Mouse (Mus musculus) neural tube, embryonic 11.5 days (tissue): Measurements from ENCODE around the gene Snrpg. TPM values are rescaled to one million over a fixed set of nuclear protein-coding genes. Genes with fewer than 3 reads are reported as not detected.
"Not testable (repeated sequence)": the region's sequence is repeated elsewhere in the genome, so short reads cannot be mapped to it uniquely, and the experiment has no call there.

Experiments used
- ATAC-seq: fragments of 200-750 bp; cut with Nextera tagmentation; 2 replicates; pipeline ENCODE4 v1.8.0; 2017; ENCODE audit warnings: moderate number of reproducible peaks, mild to moderate bottlenecking, moderate TSS enrichment, moderate library complexity; ENCODE audit not compliant: insufficient read depth, low FRiP score, low TSS enrichment
- DNase-seq: peaks from one replicate; pipeline ENCODE4 v3.0.0-alpha.2; 2015; ENCODE audit warnings: low spot score
- H3K27ac ChIP-seq: fragments of 300-500 bp; sonication (generic); 2 replicates; pipeline ENCODE4 v1.5.1; 2014; ENCODE audit warnings: low read depth, mild to moderate bottlenecking, low read length
- H3K27me3 ChIP-seq: fragments of 300-500 bp; sonication (generic); 2 replicates; pipeline ENCODE4 v1.6.1; 2014; ENCODE audit warnings: mild to moderate bottlenecking, low read length, mixed read lengths; ENCODE audit not compliant: control insufficient read depth, insufficient read depth
- H3K36me3 ChIP-seq: fragments of 300-500 bp; sonication (generic); 2 replicates; pipeline ENCODE4 v1.6.1; 2014; ENCODE audit warnings: mild to moderate bottlenecking, low read length, moderate library complexity, mixed read lengths; ENCODE audit not compliant: control insufficient read depth, insufficient read depth
- H3K4me1 ChIP-seq: fragments of 300-500 bp; sonication (generic); 2 replicates; pipeline ENCODE4 v1.6.1; 2014; ENCODE audit warnings: low read length, mixed read lengths; ENCODE audit not compliant: control insufficient read depth, insufficient read depth
- H3K4me2 ChIP-seq: fragments of 300-500 bp; sonication (generic); 2 replicates; pipeline ENCODE4 v1.6.1; 2014; ENCODE audit warnings: low read depth, mild to moderate bottlenecking, moderate library complexity
- H3K4me3 ChIP-seq: fragments of 300-500 bp; sonication (generic); 2 replicates; pipeline ENCODE4 v1.5.1; 2014; ENCODE audit warnings: low read depth, low read length
- H3K9ac ChIP-seq: fragments of 300-500 bp; sonication (generic); 2 replicates; pipeline ENCODE4 v1.6.1; 2014; ENCODE audit warnings: mild to moderate bottlenecking, low read length
- H3K9me3 ChIP-seq: fragments of 300-500 bp; sonication (generic); 2 replicates; pipeline ENCODE4 v1.6.1; 2016; ENCODE audit warnings: low read length; ENCODE audit not compliant: control insufficient read depth
- WGBS: fragments of 180-500 bp; shearing (Covaris S2); extraction: QIAGEN DNeasy Blood & Tissue Kit; methylation state at CpG from one replicate; pipeline ENCODE4 v1.1.7; 2014; 5-methylcytosine and 5-hydroxymethylcytosine counted together
- polyA plus RNA-seq: library from polyadenylated mRNA; unstranded; fragments of >200 nt; fragmentation: Nextera tagmentation; extraction: Ambion mirVana; gene quantifications from 2 replicates; pipeline ENCODE4 v1.2.1, GENCODE M21; 2014

Gene Snrpg
- polyA plus RNA-seq, 1 experiment from 2014 or later, result 658 TPM

GRCm38 (mm10) chr6:86335860-86336259 lies 35.2 kb upstream of the Snrpg start:
- Histone ChIP-seq H3K27ac (no peak overlapping the region), H3K36me3 (no peaks in the 10 kb centered on the region), H3K27me3 (no peaks in the 10 kb centered on the region), H3K9ac (no peak overlapping the region), H3K4me3 (no peak overlapping the region), H3K4me2 (no peak overlapping the region), H3K4me1 (no peaks in the 10 kb centered on the region), H3K9me3 (no peaks in the 10 kb centered on the region)
- ATAC-seq (no peak), DNase-seq (no peak)
- WGBS, result 71% methylated on average over 5 of the region's 5 CpGs

GRCm38 (mm10) chr6:86336340-86336739 lies 34.8 kb upstream of the Snrpg start:
- ATAC-seq, H3K27ac ChIP-seq, H3K27me3 ChIP-seq, H3K4me3 ChIP-seq, DNase-seq, H3K9ac ChIP-seq, H3K36me3 ChIP-seq, H3K4me2 ChIP-seq, H3K4me1 ChIP-seq, H3K9me3 ChIP-seq: not testable (repeated sequence)
- WGBS, result 90% methylated on average over 4 of the region's 4 CpGs

GRCm38 (mm10) chr6:86343656-86344055 lies 27.4 kb upstream of the Snrpg start:
- peak overlapping the region; percentile 24; the same call in 1 of the 2 replicates for H3K4me2 ChIP-seq
- WGBS, result 18% methylated on average over 7 of the region's 7 CpGs
- no peaks in the 10 kb centered on the region for H3K4me1 ChIP-seq
- H3K4me3 ChIP-seq, result no peak overlapping the region
- H3K9ac ChIP-seq, result no peak overlapping the region
- no peak overlapping the region for H3K27ac ChIP-seq
- H3K27me3 ChIP-seq, result no peaks in the 10 kb centered on the region
- no peaks in the 10 kb centered on the region for H3K9me3 ChIP-seq
- ATAC-seq (no peak), DNase-seq (peak; percentile 46)
- H3K36me3 ChIP-seq, result no peaks in the 10 kb centered on the region

GRCm38 (mm10) chr6:86346063-86346462 lies 25.0 kb upstream of the Snrpg start:
- no peak overlapping the region for H3K4me2 ChIP-seq
- H3K36me3 ChIP-seq, result no peaks in the 10 kb centered on the region
- no peak overlapping the region for H3K4me3 ChIP-seq
- no peak overlapping the region for H3K27ac ChIP-seq
- no peaks in the 10 kb centered on the region for H3K9me3 ChIP-seq
- ATAC-seq, result no peak
- H3K27me3 ChIP-seq, result no peaks in the 10 kb centered on the region
- no peak overlapping the region for H3K9ac ChIP-seq
- DNase-seq, result no peak
- H3K4me1 ChIP-seq, result no peaks in the 10 kb centered on the region
- 75% methylated on average over 2 of the region's 2 CpGs for WGBS

GRCm38 (mm10) chr6:86349257-86349656 lies 21.8 kb upstream of the Snrpg start:
- 69% methylated on average over 7 of the region's 7 CpGs for WGBS
- no peak for DNase-seq

GRCm38 (mm10) chr6:86354948-86355347 lies 16.2 kb upstream of the Snrpg start:
- 57% methylated on average over 3 of the region's 3 CpGs for WGBS

More at GRCm38 (mm10) chr6:86349257-86349656, 21.8 kb upstream of the Snrpg start:
- Histone ChIP-seq H3K36me3 (no peaks in the 10 kb centered on the region), H3K9ac (no peak overlapping the region), H3K4me1 (no peaks in the 10 kb centered on the region), H3K9me3 (no peaks in the 10 kb centered on the region), H3K4me3 (no peak overlapping the region), H3K4me2 (no peak overlapping the region), H3K27me3 (no peaks in the 10 kb centered on the region), H3K27ac (no peak overlapping the region)
- no peak for ATAC-seq

GRCm38 (mm10) chr6:86356956-86357355 lies 14.1 kb upstream of the Snrpg start:
- no peak overlapping the region for H3K27ac ChIP-seq
- no peak overlapping the region for H3K4me3 ChIP-seq
- no peaks in the 10 kb centered on the region for H3K36me3 ChIP-seq

More at GRCm38 (mm10) chr6:86354948-86355347, 16.2 kb upstream of the Snrpg start:
- DNase-seq (no peak), ATAC-seq (no peak)
- H3K9ac ChIP-seq, result no peak overlapping the region
- H3K4me2 ChIP-seq, result no peak overlapping the region
- no peaks in the 10 kb centered on the region for H3K9me3 ChIP-seq
- H3K4me3 ChIP-seq, result no peak overlapping the region
- H3K36me3 ChIP-seq, result no peaks in the 10 kb centered on the region
- no peak overlapping the region for H3K27ac ChIP-seq
- no peaks in the 10 kb centered on the region for H3K4me1 ChIP-seq
- H3K27me3 ChIP-seq, result no peaks in the 10 kb centered on the region

GRCm38 (mm10) chr6:86360691-86361090 lies 10.4 kb upstream of the Snrpg start:
- H3K27me3 ChIP-seq, result no peaks in the 10 kb centered on the region
- no peaks in the 10 kb centered on the region for H3K9me3 ChIP-seq
- H3K4me3 ChIP-seq, result no peak overlapping the region
- ATAC-seq, result no peak
- no peak overlapping the region for H3K27ac ChIP-seq
- DNase-seq, result no peak
- no peak overlapping the region for H3K4me2 ChIP-seq
- no peak overlapping the region for H3K9ac ChIP-seq
- 63% methylated on average over 7 of the region's 7 CpGs for WGBS
- H3K4me1 ChIP-seq, result no peaks in the 10 kb centered on the region
- no peaks in the 10 kb centered on the region for H3K36me3 ChIP-seq

More at GRCm38 (mm10) chr6:86356956-86357355, 14.1 kb upstream of the Snrpg start:
- 85% methylated on average over 9 of the region's 9 CpGs for WGBS
- Histone ChIP-seq H3K27me3 (no peaks in the 10 kb centered on the region), H3K4me1 (no peaks in the 10 kb centered on the region), H3K4me2 (no peak overlapping the region), H3K9me3 (no peaks in the 10 kb centered on the region), H3K9ac (no peak overlapping the region)
- DNase-seq (no peak), ATAC-seq (no peak)

GRCm38 (mm10) chr6:86361373-86361772 lies 9.7 kb upstream of the Snrpg start:
- H3K9ac ChIP-seq, result no peak overlapping the region
- H3K4me3 ChIP-seq, result no peak overlapping the region
- no peaks in the 10 kb centered on the region for H3K9me3 ChIP-seq
- H3K36me3 ChIP-seq, result no peaks in the 10 kb centered on the region
- ATAC-seq (no peak), DNase-seq (no peak)
- no peaks in the 10 kb centered on the region for H3K27me3 ChIP-seq
- H3K27ac ChIP-seq, result no peak overlapping the region
- no peak overlapping the region for H3K4me2 ChIP-seq
- H3K4me1 ChIP-seq, result no peaks in the 10 kb centered on the region
- 91% methylated on average over 7 of the region's 7 CpGs for WGBS
